Mouse (Mus musculus) megakaryocyte-erythroid progenitor cell, adult 5-6 weeks (primary cell): ENCODE measurements around the gene Lrrc20. TPM values are rescaled to one million over a fixed set of nuclear protein-coding genes. Genes with fewer than 3 reads are reported as not detected.
"Not testable (repeated sequence)": the region's sequence is repeated elsewhere in the genome, so short reads cannot be mapped to it uniquely, and the experiment has no call there.

Source experiments
- ATAC-seq: replicated peaks from 2 replicates; pipeline ENCODE4 v1.8.0; 2016; ENCODE audit warnings: mild to moderate bottlenecking, inconsistent platforms; ENCODE audit not compliant: severe bottlenecking, poor library complexity, low FRiP score, low TSS enrichment
- total RNA-seq, 2 experiments: library from RNA; stranded (forward) in 1 of 2; stranded (reverse) in 1 of 2; fragments of 200-1000, 215-1000 nt in 1 of 2; fragments of >200 nt in 1 of 2; fragmentation: Nextera tagmentation in 1 of 2; gene quantifications; 2 replicates each; pipeline ENCODE4 v1.2.3; 2014 to 2017

The Lrrc20 gene
- total RNA-seq, 2 experiments from 2014 or later = 10.9 to 14.3 TPM

GRCm38 (mm10) chr10:61618528-61618927 lies 142.9 kb downstream of the Lrrc20 start:
- no peak for ATAC-seq

- no peak for ATAC-seq
Measured at GRCm38 (mm10) chr10:61621681-61622080, 146.1 kb downstream of the Lrrc20 start.

GRCm38 (mm10) chr10:61623874-61624273 lies 148.3 kb downstream of the Lrrc20 start:
- not testable (repeated sequence) for ATAC-seq

GRCm38 (mm10) chr10:61624771-61625170 lies 149.2 kb downstream of the Lrrc20 start:
- no peak for ATAC-seq

- ATAC-seq = peak; percentile 35; the same call in 1 of the 2 replicates
Measured at GRCm38 (mm10) chr10:61625381-61626257, 150.0 kb downstream of the Lrrc20 start.

GRCm38 (mm10) chr10:61626551-61626950 lies 150.9 kb downstream of the Lrrc20 start:
- no peak for ATAC-seq

GRCm38 (mm10) chr10:61627195-61627937 lies 151.8 kb downstream of the Lrrc20 start:
- no peak for ATAC-seq

- ATAC-seq = no peak
Measured at GRCm38 (mm10) chr10:61627938-61628250, 152.3 kb downstream of the Lrrc20 start.

Other genes starting within 250 kb of the Lrrc20 start
- 2.0 TPM in 1 of 2 replicates, not detected in the other for gene Adamts14, start 202.4 kb upstream of the Lrrc20 start, total RNA-seq (2014; fragmentation: Nextera tagmentation)
- gene Adamts14, start 202.4 kb upstream of the Lrrc20 start, total RNA-seq (2017) = 1.6 TPM in 1 of 2 replicates, not detected in the other
- gene Prf1, start 178.0 kb upstream of the Lrrc20 start, total RNA-seq (2014; fragmentation: Nextera tagmentation) = 0.42 TPM in 1 of 2 replicates, not detected in the other
- 2.2 TPM in 1 of 2 replicates, not detected in the other for gene Prf1, start 178.0 kb upstream of the Lrrc20 start, total RNA-seq (2017)
- gene Pald1, start 92.3 kb upstream of the Lrrc20 start, total RNA-seq (2014; fragmentation: Nextera tagmentation) = not detected in 2 replicates
- gene Pald1, start 92.3 kb upstream of the Lrrc20 start, total RNA-seq (2017) = not detected in 2 replicates
- not detected in 2 replicates for gene Nodal, start 57.8 kb upstream of the Lrrc20 start, total RNA-seq (2014; fragmentation: Nextera tagmentation)
- gene Nodal, start 57.8 kb upstream of the Lrrc20 start, total RNA-seq (2017) = not detected in 2 replicates
- gene Eif4ebp2, start 23.1 kb upstream of the Lrrc20 start, total RNA-seq (2014; fragmentation: Nextera tagmentation) = 170 and 205 TPM in 2 replicates
- gene Eif4ebp2, start 23.1 kb upstream of the Lrrc20 start, total RNA-seq (2017) = 11.5 and 16.3 TPM in 2 replicates
- gene Npffr1, start 119.7 kb downstream of the Lrrc20 start, total RNA-seq (2014; fragmentation: Nextera tagmentation) = not detected in 2 replicates
- gene Npffr1, start 119.7 kb downstream of the Lrrc20 start, total RNA-seq (2017) = not detected in 2 replicates
- gene Ppa1, start 172.8 kb downstream of the Lrrc20 start, total RNA-seq (2014; fragmentation: Nextera tagmentation) = 96.7 and 97.1 TPM in 2 replicates
- 183 and 211 TPM in 2 replicates for gene Ppa1, start 172.8 kb downstream of the Lrrc20 start, total RNA-seq (2017)
- 85.6 and 97.9 TPM in 2 replicates for gene Sar1a, start 204.5 kb downstream of the Lrrc20 start, total RNA-seq (2014; fragmentation: Nextera tagmentation)
- 108 and 119 TPM in 2 replicates for gene Sar1a, start 204.5 kb downstream of the Lrrc20 start, total RNA-seq (2017)
- gene Tysnd1, start 219.7 kb downstream of the Lrrc20 start, total RNA-seq (2014; fragmentation: Nextera tagmentation) = 22.8 and 31.8 TPM in 2 replicates
- gene Tysnd1, start 219.7 kb downstream of the Lrrc20 start, total RNA-seq (2017) = 12.9 and 25.7 TPM in 2 replicates
- 2.3 and 2.4 TPM in 2 replicates for gene Aifm2, start 239.5 kb downstream of the Lrrc20 start, total RNA-seq (2014; fragmentation: Nextera tagmentation)
- 3.3 and 6.8 TPM in 2 replicates for gene Aifm2, start 239.5 kb downstream of the Lrrc20 start, total RNA-seq (2017)